Mouse (Mus musculus): ENCODE results near the gene Mylpf.

GRCm38 (mm10) chr7:127231376-127231775 lies 22.7 kb downstream of the Mylpf start:
- TF ChIP-seq CTCF (conservative IDR thresholded peaks at IDR 0.05; ENCODE audit: insufficient read depth, insufficient read length, low read depth, low read length) (no peak), POLR2A (IDR thresholded peaks at IDR 0.05; ENCODE audit: low read depth, low read length) (no peak)
